Comparison of ENCODE assay signal across 10 mouse cellular contexts in the genomic region with DNA sequence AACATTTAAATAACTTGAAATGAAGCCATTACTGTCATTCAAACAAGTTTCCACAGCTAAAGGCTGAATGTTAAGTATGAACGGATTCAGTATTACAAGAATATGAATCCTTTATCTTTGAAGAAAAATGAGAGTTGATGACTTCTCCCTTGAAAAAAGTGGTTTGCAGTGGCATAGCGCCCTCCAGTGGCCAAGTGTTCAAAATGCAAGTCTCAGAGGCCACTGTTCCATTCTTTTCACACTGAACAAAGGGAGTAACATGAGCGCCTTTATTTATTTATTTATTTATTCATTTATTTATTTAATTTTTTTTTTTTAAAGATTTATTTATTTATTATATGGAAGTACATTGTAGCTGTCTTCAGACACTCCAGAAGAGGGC.
A peak's percentile ranks its signal among the peaks of the same experiment; 100 is the strongest.
DNase-seq lines count a peak whose midpoint lies in the region; ATAC-seq lines count a peak whose summit lies in the region.
"Had no signal": no experiment of that assay in that cellular context is flagged by ENCODE, and none has a peak within 500 bp of the region (broad histone marks: within the 10 kb centered on the region; RNA-seq: fewer than 3 reads in every experiment).

No protein-coding gene starts in this region.

- no peak overlapping the region for H3K27ac ChIP-seq in kidney, embryonic 14.5 days (ENCODE audit: low read depth, low read length)
- H3K27ac ChIP-seq: neural tube, embryonic 12.5 days had no signal

- H3K27me3 ChIP-seq in kidney, embryonic 14.5 days (ENCODE audit: control insufficient read depth, insufficient read depth, low read length): no peaks in the 10 kb centered on the region
- H3K27me3 ChIP-seq: neural tube, embryonic 12.5 days had no signal

- no peaks in the 10 kb centered on the region for H3K36me3 ChIP-seq in kidney, embryonic 14.5 days (ENCODE audit: control insufficient read depth, insufficient read depth, low read length)
- H3K36me3 ChIP-seq: neural tube, embryonic 12.5 days had no signal

- 0 out of 2 replicates have a peak, but pooled peaks cover 3% of the 10 kb centered on the region for H3K4me1 ChIP-seq in kidney, embryonic 14.5 days (ENCODE audit: control insufficient read depth, insufficient read depth, low read length)

- H3K4me3 ChIP-seq in kidney, embryonic 14.5 days (ENCODE audit: low read length): no peak overlapping the region
- H3K4me3 ChIP-seq: erythroblast, embryonic 14.5 days; neural tube, embryonic 12.5 days had no signal

- no peak overlapping the region for H3K4me2 ChIP-seq in kidney, embryonic 14.5 days (replicated peaks; ENCODE audit: low read depth, low read length)
- H3K4me2 ChIP-seq: neural tube, embryonic 12.5 days had no signal

- H3K9me3 ChIP-seq in kidney, embryonic 14.5 days (ENCODE audit: control insufficient read depth, low read length): no peaks in the 10 kb centered on the region
- H3K9me3 ChIP-seq: neural tube, embryonic 12.5 days had no signal

- 34% methylated on average over 3 of the region's 3 CpGs for WGBS in kidney, embryonic 14.5 days

- intact Hi-C loops in gastrocnemius, postnatal 14 days (cut with DNase I; ENCODE audit: low total_unique reads): loop anchor here (5.0 to 10.0 kb wide), 4 partner anchors 250 to 483 kb away; a partner anchor contains a TSS

- no peak for ATAC-seq in kidney, embryonic 14.5 days (ENCODE audit: low FRiP score, low TSS enrichment)

- DNase-seq in kidney, adult 18-20 months: peak; percentile 71
- peak; percentile 52 for DNase-seq in MEL-GATA-1-ER (ENCODE audit: extremely low read depth, low read depth)
- peak; percentile 84 for DNase-seq in cerebellum, adult 9-10 months
- DNase-seq in gastrocnemius, postnatal 14 days: peak; percentile 65
- peak; percentile 89 to 91 for DNase-seq in layer of hippocampus, postnatal 10 days (ENCODE audit: low spot score in 2 of 2)
- peak; percentile 81 for DNase-seq in naive thymus-derived CD4-positive, alpha-beta T cell, adult 2 months (ENCODE audit: low read depth)
- peak; percentile 85 for DNase-seq in thymus, postnatal 4 days

- no peak overlapping the region for H3K9ac ChIP-seq in kidney, embryonic 14.5 days (ENCODE audit: low read depth, low read length)
- H3K9ac ChIP-seq: neural tube, embryonic 12.5 days had no signal
